Mouse (Mus musculus) embryonic facial prominence, embryonic 10.5 days (tissue): ENCODE measurements around the gene Krt82. TPM values are rescaled to one million over a fixed set of nuclear protein-coding genes. Genes with fewer than 3 reads are reported as not detected.
A peak's percentile ranks its signal among the peaks of the same experiment; 100 is the strongest.

Experiments
- DNase-seq: peaks from one replicate; pipeline ENCODE4 v3.0.0-alpha.2; 2017; ENCODE audit warnings: low spot score
- H3K27ac ChIP-seq: fragments of 300-500 bp; sonication (generic); replicated peaks from 2 replicates; pipeline ENCODE4 v1.5.1; 2016; ENCODE audit warnings: mild to moderate bottlenecking
- H3K27me3 ChIP-seq: fragments of 300-500 bp; sonication (generic); replicated peaks from 2 replicates; pipeline ENCODE4 v1.6.1; 2016; ENCODE audit warnings: low read depth, mild to moderate bottlenecking; ENCODE audit not compliant: poor library complexity, severe bottlenecking
- H3K36me3 ChIP-seq: fragments of 300-500 bp; sonication (generic); replicated peaks from 2 replicates; pipeline ENCODE4 v1.6.1; 2016; ENCODE audit warnings: mild to moderate bottlenecking, moderate library complexity
- H3K4me1 ChIP-seq: fragments of 300-500 bp; sonication (generic); 2 replicates; pipeline ENCODE4 v1.6.1; 2016
- H3K4me3 ChIP-seq: fragments of 300-500 bp; sonication (generic); 2 replicates; pipeline ENCODE4 v1.5.1; 2016; ENCODE audit warnings: mild to moderate bottlenecking, moderate library complexity
- H3K9me3 ChIP-seq: fragments of 300-500 bp; sonication (generic); 2 replicates; pipeline ENCODE4 v1.6.1; 2016; ENCODE audit warnings: mild to moderate bottlenecking
- WGBS: fragments of 180-500 bp; shearing (Covaris S2); methylation state at CpG from one replicate; pipeline ENCODE4 v1.1.7; 2016; 5-methylcytosine and 5-hydroxymethylcytosine counted together
- polyA plus RNA-seq: library from polyadenylated mRNA; unstranded; fragments of >200 nt; fragmentation: Nextera tagmentation; extraction: Ambion mirVana; gene quantifications from 2 replicates; pipeline ENCODE4 v1.2.1, GENCODE M21; 2016

The Krt82 gene
- not detected in 2 replicates for polyA plus RNA-seq

GRCm38 (mm10) chr15:101550567-101550966 is at the start of gene Krt82:
TSS of gene Krt82 (minus strand) at chr15:101550667.
- WGBS, result 88% methylated on average over 7 of the region's 7 CpGs

GRCm38 (mm10) chr15:101599123-101599522 is 48.7 kb upstream of the Krt82 start:
- Histone ChIP-seq H3K36me3 (no peaks in the 10 kb centered on the region), H3K27ac (no peak overlapping the region), H3K27me3 (no peaks in the 10 kb centered on the region), H3K4me3 (no peak overlapping the region), H3K4me1 (no peaks in the 10 kb centered on the region), H3K9me3 (0 out of 2 replicates have a peak, but pooled peaks cover 4% of the 10 kb centered on the region)
- no peak for DNase-seq
- WGBS, result 71% methylated on average over 6 of the region's 6 CpGs

More at GRCm38 (mm10) chr15:101550567-101550966, at the start of gene Krt82:
- H3K4me3 ChIP-seq, result no peak within 1 kb of the TSS
- H3K4me1 ChIP-seq, result peaks cover 11% of the 10 kb centered on the region
- no peaks in the 10 kb centered on the region for H3K36me3 ChIP-seq
- peaks cover 52% of the 10 kb centered on the region for H3K27me3 ChIP-seq
- H3K9me3 ChIP-seq, result no peaks in the 10 kb centered on the region
- no peak for DNase-seq
- H3K27ac ChIP-seq, result no peak within 1 kb of the TSS

GRCm38 (mm10) chr15:101588216-101588615 is 37.7 kb upstream of the Krt82 start:
- H3K36me3 ChIP-seq, result no peaks in the 10 kb centered on the region
- no peaks in the 10 kb centered on the region for H3K27me3 ChIP-seq
- no peak overlapping the region for H3K4me3 ChIP-seq
- H3K27ac ChIP-seq, result no peak overlapping the region
- DNase-seq, result peak; percentile 8
- H3K4me1 ChIP-seq, result no peaks in the 10 kb centered on the region
- WGBS, result 79% methylated on average over 10 of the region's 10 CpGs
- no peaks in the 10 kb centered on the region for H3K9me3 ChIP-seq

GRCm38 (mm10) chr15:101584456-101584855 is 34.0 kb upstream of the Krt82 start:
- no peak overlapping the region for H3K4me3 ChIP-seq
- H3K9me3 ChIP-seq, result no peaks in the 10 kb centered on the region
- no peak for DNase-seq
- 68% methylated on average over 2 of the region's 2 CpGs for WGBS
- H3K27ac ChIP-seq, result no peak overlapping the region
- H3K4me1 ChIP-seq, result no peaks in the 10 kb centered on the region
- no peaks in the 10 kb centered on the region for H3K36me3 ChIP-seq
- H3K27me3 ChIP-seq, result no peaks in the 10 kb centered on the region

GRCm38 (mm10) chr15:101583211-101583965 is 32.9 kb upstream of the Krt82 start:
- H3K27ac ChIP-seq, result no peak overlapping the region
- no peaks in the 10 kb centered on the region for H3K9me3 ChIP-seq
- no peaks in the 10 kb centered on the region for H3K36me3 ChIP-seq
- no peaks in the 10 kb centered on the region for H3K4me1 ChIP-seq
- H3K4me3 ChIP-seq, result no peak overlapping the region
- 81% methylated on average over 8 of the region's 8 CpGs for WGBS
- H3K27me3 ChIP-seq, result no peaks in the 10 kb centered on the region
- DNase-seq, result no peak

- no peaks in the 10 kb centered on the region for H3K36me3 ChIP-seq
These were observed 31.2 kb upstream of the Krt82 start for GRCm38 (mm10) chr15:101581701-101582100.

GRCm38 (mm10) chr15:101575506-101575905 is 25.0 kb upstream of the Krt82 start:
- H3K36me3 ChIP-seq, result no peaks in the 10 kb centered on the region
- H3K4me3 ChIP-seq, result no peak overlapping the region
- no peaks in the 10 kb centered on the region for H3K9me3 ChIP-seq
- peaks cover 13% of the 10 kb centered on the region for H3K4me1 ChIP-seq
- 86% methylated on average over 5 of the region's 5 CpGs for WGBS
- H3K27ac ChIP-seq, result no peak overlapping the region
- H3K27me3 ChIP-seq, result no peaks in the 10 kb centered on the region
- DNase-seq, result no peak

More at GRCm38 (mm10) chr15:101581701-101582100, 31.2 kb upstream of the Krt82 start:
- DNase-seq, result no peak
- no peaks in the 10 kb centered on the region for H3K27me3 ChIP-seq
- no peak overlapping the region for H3K4me3 ChIP-seq
- H3K9me3 ChIP-seq, result no peaks in the 10 kb centered on the region
- no peak overlapping the region for H3K27ac ChIP-seq
- no peaks in the 10 kb centered on the region for H3K4me1 ChIP-seq
- WGBS, result 77% methylated on average over 3 of the region's 3 CpGs

GRCm38 (mm10) chr15:101573796-101574345 is 23.4 kb upstream of the Krt82 start, which contains the start of gene Krt75:
TSS of gene Krt75 (minus strand) at chr15:101573904.
- Histone ChIP-seq H3K27me3 (no peaks in the 10 kb centered on the region), H3K4me3 (no peak within 1 kb of the TSS), H3K36me3 (no peaks in the 10 kb centered on the region), H3K4me1 (peaks cover 16% of the 10 kb centered on the region), H3K9me3 (no peaks in the 10 kb centered on the region), H3K27ac (no peak within 1 kb of the TSS)
- peak; percentile 22 for DNase-seq
- 64% methylated on average over 15 of the region's 15 CpGs for WGBS

- WGBS, result 47% methylated on average over 7 of the region's 7 CpGs
- peak; percentile 18 for DNase-seq
These were observed 17.3 kb upstream of the Krt82 start for GRCm38 (mm10) chr15:101567780-101568179.

GRCm38 (mm10) chr15:101562850-101563249 is 12.4 kb upstream of the Krt82 start, which contains the start of gene Krt90:
TSS of gene Krt90 (minus strand) at chr15:101562950.
- Histone ChIP-seq H3K4me1 (peaks cover 16% of the 10 kb centered on the region), H3K27ac (no peak within 1 kb of the TSS), H3K9me3 (no peaks in the 10 kb centered on the region), H3K36me3 (no peaks in the 10 kb centered on the region), H3K27me3 (peaks cover 13% of the 10 kb centered on the region; the same call in 1 of the 2 replicates), H3K4me3 (no peak within 1 kb of the TSS)
- 73% methylated on average over 5 of the region's 5 CpGs for WGBS
- DNase-seq, result no peak

More at GRCm38 (mm10) chr15:101567780-101568179, 17.3 kb upstream of the Krt82 start:
- Histone ChIP-seq H3K36me3 (no peaks in the 10 kb centered on the region), H3K4me1 (peaks cover 13% of the 10 kb centered on the region; the same call in 1 of the 2 replicates), H3K27me3 (peaks cover 4% of the 10 kb centered on the region; the same call in 1 of the 2 replicates), H3K4me3 (no peak overlapping the region), H3K9me3 (no peaks in the 10 kb centered on the region), H3K27ac (no peak overlapping the region)

- Histone ChIP-seq H3K4me1 (peaks cover 16% of the 10 kb centered on the region), H3K36me3 (no peaks in the 10 kb centered on the region), H3K9me3 (no peaks in the 10 kb centered on the region), H3K27ac (no peak overlapping the region; the same call in 1 of the 2 replicates), H3K27me3 (peaks cover 30% of the 10 kb centered on the region), H3K4me3 (no peak overlapping the region)
- peak; percentile 45 for DNase-seq
- WGBS, result 16% methylated on average over 7 of the region's 7 CpGs
These were observed 7.7 kb upstream of the Krt82 start for GRCm38 (mm10) chr15:101558034-101558646.

- H3K4me3 ChIP-seq, result peak overlapping the region; percentile 41
- WGBS, result under 1% methylated on average over 11 of the region's 11 CpGs
- peak; percentile 65 for DNase-seq
- H3K4me1 ChIP-seq, result peaks cover 21% of the 10 kb centered on the region
- no peaks in the 10 kb centered on the region for H3K36me3 ChIP-seq
- 0 out of 2 replicates have a peak overlapping the region, but pooled peaks have one; percentile 14 for H3K27ac ChIP-seq
- peaks cover 52% of the 10 kb centered on the region for H3K27me3 ChIP-seq
- no peaks in the 10 kb centered on the region for H3K9me3 ChIP-seq
These were observed 2.7 kb upstream of the Krt82 start for GRCm38 (mm10) chr15:101553169-101553568.
